Mouse (Mus musculus): ENCODE measurements around the gene F2rl1.

DNA sequence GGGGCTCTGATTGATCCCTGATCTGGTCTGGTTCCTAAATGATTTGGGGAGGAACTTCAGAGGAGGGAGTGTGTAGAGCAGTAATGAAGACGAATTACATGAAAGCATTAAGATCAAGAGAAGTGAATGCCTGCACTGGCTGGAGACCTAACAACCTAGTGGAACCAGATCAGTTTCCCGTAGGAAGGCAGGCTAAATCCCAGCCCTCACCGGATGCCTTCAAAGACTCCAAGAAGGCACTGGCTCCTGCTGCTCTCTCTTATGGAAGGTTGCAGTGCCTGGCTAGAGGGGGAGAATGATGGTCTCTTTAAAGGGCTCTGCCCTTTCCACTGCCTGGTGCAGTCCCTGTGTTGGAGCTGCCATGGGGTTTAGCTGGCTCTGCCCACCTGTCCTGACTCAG, 24.4 kb upstream of the F2rl1 start:
- TF ChIP-seq CTCF (IDR thresholded peaks at IDR 0.05; ENCODE audit: low read depth) (no peak), EP300 (optimal IDR thresholded peaks at IDR 0.05) (no peak)

Data from stomach, postnatal 0 days (tissue).